Comparison of ENCODE assay signal across 9 mouse cellular contexts in the genomic region with DNA sequence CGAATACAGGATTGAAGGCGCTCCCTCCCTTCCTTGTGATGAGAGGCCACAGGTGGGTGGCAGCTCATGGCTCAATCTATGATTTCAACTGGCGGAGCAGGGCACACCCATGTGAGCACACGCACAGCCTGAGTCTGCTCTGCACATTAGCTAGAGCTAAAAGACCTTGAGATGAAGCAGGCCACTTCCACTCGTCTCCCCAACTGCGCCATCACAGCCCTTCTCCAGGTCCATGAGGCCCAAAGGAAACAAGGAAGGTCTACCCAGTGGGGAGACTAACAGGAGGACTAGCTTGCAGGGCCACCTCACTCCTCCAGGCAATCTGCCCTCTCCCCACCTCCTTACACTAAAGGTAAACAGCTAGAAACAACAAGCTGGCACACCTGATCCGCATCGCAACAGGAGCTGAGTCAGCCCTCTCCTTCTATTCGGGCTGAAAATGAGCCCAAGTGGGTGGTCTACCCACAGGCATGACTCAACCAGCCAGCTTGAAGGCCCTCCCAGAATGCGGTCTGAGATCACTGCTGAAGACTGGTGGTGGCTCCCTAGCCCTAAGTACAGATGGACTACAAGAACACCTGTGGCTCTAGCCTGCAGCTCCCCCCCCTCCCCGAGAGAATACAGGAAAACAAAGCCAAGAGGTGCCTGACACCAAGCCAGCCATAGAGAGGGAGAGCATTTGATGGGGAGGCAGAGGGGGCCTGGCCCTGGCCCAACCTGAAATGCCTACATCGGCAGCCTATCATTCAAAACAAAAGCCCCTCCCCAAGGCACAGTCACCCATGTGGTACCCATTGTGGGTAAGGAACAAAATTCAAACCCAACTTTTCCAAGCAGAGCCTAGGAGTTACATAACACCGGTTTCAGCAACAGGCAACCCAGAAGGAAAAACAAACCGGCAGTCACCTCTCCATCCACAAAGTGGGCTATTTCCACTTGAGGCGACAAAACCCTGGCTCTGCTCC. TPM values are rescaled to one million over a fixed set of nuclear protein-coding genes. Genes with fewer than 3 reads are reported as not detected.
A peak's percentile ranks its signal among the peaks of the same experiment; 100 is the strongest.
DNase-seq lines count a peak whose midpoint lies in the region; ATAC-seq and TF ChIP-seq lines count a peak whose summit lies in the region.
"Had no signal": no experiment of that assay in that cellular context is flagged by ENCODE, and none has a peak within 500 bp of the region (broad histone marks: within the 10 kb centered on the region; RNA-seq: fewer than 3 reads in every experiment).

No protein-coding gene starts in this region.

- DNase-seq in kidney, adult 11 months: no peak
- DNase-seq in G1E (ENCODE audit: low spot score): no peak
- no peak for DNase-seq in gastrocnemius, postnatal 14 days
- DNase-seq in adrenal gland, adult 2 months: no peak

- H3K27ac ChIP-seq in kidney, embryonic 15.5 days: peak overlapping the region; percentile 91; the same call in 1 of the 2 replicates
- no peak overlapping the region for H3K27ac ChIP-seq in embryonic fibroblast, embryonic 13.5 days (ENCODE audit: insufficient read depth, low read length)
- H3K27ac ChIP-seq in limb, embryonic 12.5 days: peak overlapping the region; percentile 42; the same call in 1 of the 2 replicates
- no peak overlapping the region for H3K27ac ChIP-seq in neural tube, embryonic 15.5 days (replicated peaks)

- no peak for ATAC-seq in kidney, embryonic 15.5 days (replicated peaks; ENCODE audit: low FRiP score)
- ATAC-seq in G1E (ENCODE audit: extremely low read depth, insufficient number of reproducible peaks, low FRiP score, poor library complexity, severe bottlenecking): no peak
- ATAC-seq in limb, embryonic 12.5 days (ENCODE audit: insufficient number of reproducible peaks, insufficient read depth, low FRiP score, low TSS enrichment, low read depth): no peak
- no peak for ATAC-seq in neural tube, embryonic 15.5 days (ENCODE audit: low FRiP score)

- H3K4me3 ChIP-seq in kidney, embryonic 15.5 days (replicated peaks): peak overlapping the region; percentile 99
- H3K4me3 ChIP-seq in G1E (ENCODE audit: low read depth, low read length): peak overlapping the region; percentile 93
- peak overlapping the region; percentile 73 for H3K4me3 ChIP-seq in embryonic fibroblast, embryonic 13.5 days (ENCODE audit: insufficient read depth, low read length)
- H3K4me3 ChIP-seq in limb, embryonic 12.5 days (replicated peaks): peak overlapping the region; percentile 100
- peak overlapping the region; percentile 78 for H3K4me3 ChIP-seq in neural tube, embryonic 15.5 days (replicated peaks)

- no peaks in the 10 kb centered on the region for H3K9me3 ChIP-seq in kidney, embryonic 15.5 days (replicated peaks)
- no peaks in the 10 kb centered on the region for H3K9me3 ChIP-seq in G1E (replicated peaks)
- no peaks in the 10 kb centered on the region for H3K9me3 ChIP-seq in limb, embryonic 12.5 days
- no peaks in the 10 kb centered on the region for H3K9me3 ChIP-seq in neural tube, embryonic 15.5 days (replicated peaks)

- H3K4me1 ChIP-seq in kidney, embryonic 15.5 days: peaks cover 53% of the 10 kb centered on the region
- H3K4me1 ChIP-seq in G1E (ENCODE audit: insufficient read depth, low read depth, low read length): peaks cover 82% of the 10 kb centered on the region
- peaks cover 13% of the 10 kb centered on the region for H3K4me1 ChIP-seq in embryonic fibroblast, embryonic 13.5 days (ENCODE audit: control insufficient read depth, insufficient read depth, low read length)
- peaks cover 51% of the 10 kb centered on the region for H3K4me1 ChIP-seq in limb, embryonic 12.5 days (replicated peaks)
- H3K4me1 ChIP-seq in neural tube, embryonic 15.5 days: peaks cover 56% of the 10 kb centered on the region

- no peak for TF ChIP-seq CTCF in G1E (IDR thresholded peaks at IDR 0.05; ENCODE audit: low read depth, low read length)
- TF ChIP-seq CTCF in embryonic fibroblast, embryonic 13.5 days (IDR thresholded peaks at IDR 0.05; ENCODE audit: borderline replicate concordance, insufficient read depth, low read length): no peak

- H3K27me3 ChIP-seq in kidney, embryonic 15.5 days: no peaks in the 10 kb centered on the region
- no peaks in the 10 kb centered on the region for H3K27me3 ChIP-seq in G1E (ENCODE audit: insufficient read depth, low read length)
- H3K27me3 ChIP-seq in limb, embryonic 12.5 days: no peaks in the 10 kb centered on the region
- no peaks in the 10 kb centered on the region for H3K27me3 ChIP-seq in neural tube, embryonic 15.5 days (replicated peaks)

- H3K36me3 ChIP-seq in kidney, embryonic 15.5 days: peaks cover 31% of the 10 kb centered on the region
- H3K36me3 ChIP-seq in G1E (replicated peaks): peaks cover 59% of the 10 kb centered on the region
- H3K36me3 ChIP-seq in limb, embryonic 12.5 days: peaks cover 40% of the 10 kb centered on the region
- H3K36me3 ChIP-seq in neural tube, embryonic 15.5 days: peaks cover 5% of the 10 kb centered on the region; the same call in 1 of the 2 replicates

- H3K4me2 ChIP-seq in kidney, embryonic 15.5 days: peak overlapping the region; percentile 96
- peak overlapping the region; percentile 100 for H3K4me2 ChIP-seq in limb, embryonic 12.5 days
- H3K4me2 ChIP-seq in neural tube, embryonic 15.5 days: peak overlapping the region; percentile 98

- intact Hi-C loops in gastrocnemius, postnatal 14 days (cut with DNase I; ENCODE audit: low total_unique reads): no loop called here

- 45% methylated on average over 15 of the region's 15 CpGs for WGBS in kidney, embryonic 15.5 days
- 58% methylated on average over 15 of the region's 15 CpGs for WGBS in limb, embryonic 12.5 days
- 60% methylated on average over 15 of the region's 15 CpGs for WGBS in neural tube, embryonic 15.5 days

- peak overlapping the region; percentile 99 for H3K9ac ChIP-seq in kidney, embryonic 15.5 days
- H3K9ac ChIP-seq in limb, embryonic 12.5 days (replicated peaks): peak overlapping the region; percentile 99
- peak overlapping the region; percentile 89 for H3K9ac ChIP-seq in neural tube, embryonic 15.5 days (replicated peaks)

- TF ChIP-seq POLR2A in embryonic fibroblast, embryonic 13.5 days (IDR thresholded peaks at IDR 0.05; ENCODE audit: low read depth, low read length): no peak

RNA-seq across cellular contexts. Expression of gene Upf1, which starts 1.8 kb away (rescaled TPM):
- 17.1 and 17.2 TPM in 2 replicates for polyA plus RNA-seq in kidney, embryonic 15.5 days (2015; fragmentation: Nextera tagmentation; extraction: Ambion mirVana)
- total RNA-seq in G1E (2014; fragmentation: Nextera tagmentation): 43.6 and 46.0 TPM in 2 replicates
- total RNA-seq in G1E (2017): 22.9 and 27.5 TPM in 2 replicates
- 155 and 156 TPM in 2 replicates for polyA plus RNA-seq in G1E (2012)
- polyA plus RNA-seq in embryonic fibroblast, embryonic 13.5 days (2011; ENCODE audit: insufficient read length, low read depth, missing spikeins): 25.6 and 25.8 TPM in 2 replicates
- polyA plus RNA-seq in limb, embryonic 12.5 days (2016; fragmentation: Nextera tagmentation; extraction: Ambion mirVana): 32.5 and 34.3 TPM in 2 replicates
- polyA plus RNA-seq in neural tube, embryonic 15.5 days (2015; fragmentation: Nextera tagmentation; extraction: Ambion mirVana): 11.8 and 12.6 TPM in 2 replicates
- 10 to 100 TPM; 31.6 to 35.0 TPM for total RNA-seq in gastrocnemius, postnatal 14 days (2021)
- total RNA-seq in adrenal gland, adult 2 months (2021): 10 to 100 TPM; 60.0 to 60.5 TPM
- 45.1 and 53.3 TPM in 2 replicates for polyA plus RNA-seq in adrenal gland, adult 2 months (2012; rRNA removed)

RNA-seq across cellular contexts. Expression of gene Gdf1, which starts 21.7 kb away (rescaled TPM):
- polyA plus RNA-seq in kidney, embryonic 15.5 days (2015; fragmentation: Nextera tagmentation; extraction: Ambion mirVana): 5.2 and 6.2 TPM in 2 replicates
- total RNA-seq in G1E (2014; fragmentation: Nextera tagmentation) (not detected in 2 replicates), G1E (2017) (not detected in 2 replicates)
- 0.04 TPM in 1 of 2 replicates, not detected in the other for polyA plus RNA-seq in G1E (2012)
- polyA plus RNA-seq in embryonic fibroblast, embryonic 13.5 days (2011; ENCODE audit: insufficient read length, low read depth, missing spikeins): not detected in 2 replicates
- 3.7 and 4.2 TPM in 2 replicates for polyA plus RNA-seq in limb, embryonic 12.5 days (2016; fragmentation: Nextera tagmentation; extraction: Ambion mirVana)
- 7.9 and 9.8 TPM in 2 replicates for polyA plus RNA-seq in neural tube, embryonic 15.5 days (2015; fragmentation: Nextera tagmentation; extraction: Ambion mirVana)
- total RNA-seq in gastrocnemius, postnatal 14 days (2021): 1 to 10 TPM; 1.3 to 2.8 TPM
- under 1 TPM in 1 of 2 experiments, not detected in 1; 0.41 TPM for total RNA-seq in adrenal gland, adult 2 months (2021)
- polyA plus RNA-seq in adrenal gland, adult 2 months (2012; rRNA removed): 7.9 and 9.8 TPM in 2 replicates
- total RNA-seq: common myeloid progenitor, adult 5-6 weeks had no signal

RNA-seq across cellular contexts. Expression of gene Comp, which starts 22.0 kb away (rescaled TPM):
- polyA plus RNA-seq in kidney, embryonic 15.5 days (2015; fragmentation: Nextera tagmentation; extraction: Ambion mirVana): 0.40 and 1.5 TPM in 2 replicates
- total RNA-seq in G1E (2014; fragmentation: Nextera tagmentation) (not detected in 2 replicates), G1E (2017) (0.06 TPM in 1 of 2 replicates, not detected in the other)
- 0.14 and 0.15 TPM in 2 replicates for polyA plus RNA-seq in G1E (2012)
- 1.6 and 1.9 TPM in 2 replicates for polyA plus RNA-seq in embryonic fibroblast, embryonic 13.5 days (2011; ENCODE audit: insufficient read length, low read depth, missing spikeins)
- polyA plus RNA-seq in limb, embryonic 12.5 days (2016; fragmentation: Nextera tagmentation; extraction: Ambion mirVana): 2.8 and 5.8 TPM in 2 replicates
- 3.1 and 6.4 TPM in 2 replicates for polyA plus RNA-seq in neural tube, embryonic 15.5 days (2015; fragmentation: Nextera tagmentation; extraction: Ambion mirVana)
- 10 to 100 TPM; 18.6 to 19.6 TPM for total RNA-seq in gastrocnemius, postnatal 14 days (2021)
- total RNA-seq in adrenal gland, adult 2 months (2021): under 1 TPM; 0.14 to 0.35 TPM
- polyA plus RNA-seq in adrenal gland, adult 2 months (2012; rRNA removed): 0.38 and 0.44 TPM in 2 replicates

RNA-seq across cellular contexts. Expression of gene Cers1, which starts 35.7 kb away (rescaled TPM):
- polyA plus RNA-seq in kidney, embryonic 15.5 days (2015; fragmentation: Nextera tagmentation; extraction: Ambion mirVana): 2.6 and 4.0 TPM in 2 replicates
- total RNA-seq in G1E (2014; fragmentation: Nextera tagmentation) (not detected in 2 replicates), G1E (2017) (0.38 TPM in 1 of 2 replicates, not detected in the other)
- polyA plus RNA-seq in G1E (2012): not detected in 2 replicates
- polyA plus RNA-seq in embryonic fibroblast, embryonic 13.5 days (2011; ENCODE audit: insufficient read length, low read depth, missing spikeins): 2.6 and 3.2 TPM in 2 replicates
- 7.9 and 8.8 TPM in 2 replicates for polyA plus RNA-seq in limb, embryonic 12.5 days (2016; fragmentation: Nextera tagmentation; extraction: Ambion mirVana)
- 35.5 and 42.4 TPM in 2 replicates for polyA plus RNA-seq in neural tube, embryonic 15.5 days (2015; fragmentation: Nextera tagmentation; extraction: Ambion mirVana)
- total RNA-seq in gastrocnemius, postnatal 14 days (2021): 10 to 100 TPM; 14.5 to 24.5 TPM
- total RNA-seq in adrenal gland, adult 2 months (2021): 1 to 10 TPM; 2.5 to 3.8 TPM
- 4.9 and 5.2 TPM in 2 replicates for polyA plus RNA-seq in adrenal gland, adult 2 months (2012; rRNA removed)
- total RNA-seq: common myeloid progenitor, adult 5-6 weeks had no signal

RNA-seq across cellular contexts. Expression of gene Cope, which starts 49.0 kb away (rescaled TPM):
- 320 and 327 TPM in 2 replicates for polyA plus RNA-seq in kidney, embryonic 15.5 days (2015; fragmentation: Nextera tagmentation; extraction: Ambion mirVana)
- total RNA-seq in G1E (2014; fragmentation: Nextera tagmentation) (147 and 152 TPM in 2 replicates), G1E (2017) (78.3 and 96.7 TPM in 2 replicates)
- 346 and 358 TPM in 2 replicates for polyA plus RNA-seq in G1E (2012)
- 129 and 132 TPM in 2 replicates for polyA plus RNA-seq in embryonic fibroblast, embryonic 13.5 days (2011; ENCODE audit: insufficient read length, low read depth, missing spikeins)
- 269 and 288 TPM in 2 replicates for polyA plus RNA-seq in limb, embryonic 12.5 days (2016; fragmentation: Nextera tagmentation; extraction: Ambion mirVana)
- polyA plus RNA-seq in neural tube, embryonic 15.5 days (2015; fragmentation: Nextera tagmentation; extraction: Ambion mirVana): 299 and 314 TPM in 2 replicates
- total RNA-seq in gastrocnemius, postnatal 14 days (2021): 100 to 1,000 TPM; 123 to 134 TPM
- total RNA-seq in adrenal gland, adult 2 months (2021): 100 to 1,000 TPM; 203 to 233 TPM
- 491 and 579 TPM in 2 replicates for polyA plus RNA-seq in adrenal gland, adult 2 months (2012; rRNA removed)

Comparison
In these comparisons a context has a peak if more than half of its experiments do, and no peak if none do; other contexts are left out.
1. H3K27ac ChIP-seq: peak in kidney, embryonic 15.5 days (single experiment) and limb, embryonic 12.5 days (single experiment); none in embryonic fibroblast, embryonic 13.5 days (single experiment) and neural tube, embryonic 15.5 days (single experiment).
2. Peak in every context shown above with its lines, with median percentiles within 50 percentile points of each other: H3K4me2 ChIP-seq, H3K4me3 ChIP-seq and H3K9ac ChIP-seq.